Mouse (Mus musculus) lung, adult 2 months (tissue): ENCODE results near the gene Ppox.

Experiments
- CTCF ChIP-seq: fragments of 200-500 bp; IDR thresholded peaks from 2 replicates; pipeline ENCODE4 v1.5.1; 2011; ENCODE audit warnings: mild to moderate bottlenecking, low read length, control low read depth; ENCODE audit not compliant: insufficient read depth
- POLR2A ChIP-seq: fragments of 200-500 bp; IDR thresholded peaks from 2 replicates; pipeline ENCODE4 v1.6.1; 2011; ENCODE audit warnings: low read depth, mild to moderate bottlenecking, control low read depth, low read length, borderline replicate concordance; ENCODE audit errors: extremely low read depth

DNA sequence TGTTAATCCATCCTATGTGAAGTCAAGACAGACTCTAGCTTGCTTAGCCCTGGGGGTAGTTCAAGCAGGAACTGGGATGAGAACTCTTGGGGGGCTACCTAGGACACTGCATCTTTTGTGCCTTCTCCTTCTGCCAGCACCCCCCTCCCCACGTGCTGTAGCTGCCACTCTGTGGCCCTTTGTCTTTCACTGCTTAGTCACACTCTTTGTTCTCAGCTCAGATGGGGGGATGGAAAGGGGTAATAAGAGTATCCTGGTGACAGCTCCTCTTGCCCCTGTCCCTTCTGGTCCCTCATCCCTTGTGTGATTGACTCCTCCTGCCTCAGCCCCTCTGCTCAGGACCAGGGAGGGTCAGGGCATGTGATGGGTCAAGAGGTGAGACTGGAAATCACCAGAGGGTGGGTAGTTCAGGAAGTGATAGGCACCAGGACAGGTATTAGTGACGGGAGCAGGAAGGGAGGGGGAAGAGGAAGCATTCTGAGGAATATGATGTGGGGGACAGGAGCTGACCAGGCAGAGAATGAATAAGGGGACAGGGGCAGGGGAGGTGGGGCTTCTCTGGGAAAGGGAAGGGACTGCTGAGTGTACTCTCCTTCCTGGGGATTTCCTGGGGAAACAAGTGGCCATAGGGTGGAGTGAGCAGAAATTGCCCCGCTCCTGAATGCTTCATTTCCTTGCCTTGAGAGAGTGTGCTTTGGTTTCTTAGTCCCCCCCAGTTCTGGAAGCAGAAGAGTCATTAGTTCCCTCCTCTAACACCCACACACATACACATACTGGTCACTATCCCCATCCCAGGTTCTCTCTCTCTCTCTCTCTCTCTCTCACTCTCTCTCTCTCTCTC is 32.4 kb downstream of the Ppox start:
- TF ChIP-seq CTCF (no peak), POLR2A (no peak)
